Mouse (Mus musculus): ENCODE results near the gene Entpd5.

Gene Entpd5

GRCm38 (mm10) chr12:84336963-84337625 lies 71.7 kb downstream of the Entpd5 start:
- CTCF ChIA-PET, result no interaction called here

- CTCF ChIA-PET, result no interaction called here
Measured at GRCm38 (mm10) chr12:84327111-84327512, 81.7 kb downstream of the Entpd5 start.

All from spleen, embryonic (tissue).